Mouse (Mus musculus) lung, embryonic 16.5 days (tissue): ENCODE measurements around the gene Dxo. TPM values are rescaled to one million over a fixed set of nuclear protein-coding genes. Genes with fewer than 3 reads are reported as not detected.
"Not testable (repeated sequence)": the region's sequence is repeated elsewhere in the genome, so short reads cannot be mapped to it uniquely, and the experiment has no call there.

Experiments used
- ATAC-seq: fragments of 200-750 bp; cut with Nextera tagmentation; 2 replicates; pipeline ENCODE4 v1.8.0; 2017; ENCODE audit warnings: low read depth, mild to moderate bottlenecking, moderate library complexity
- H3K27ac ChIP-seq: fragments of 300-500 bp; sonication (generic); 2 replicates; pipeline ENCODE4 v1.5.1; 2014; ENCODE audit warnings: mild to moderate bottlenecking, control low read depth, low read length
- H3K27me3 ChIP-seq: fragments of 300-500 bp; sonication (generic); 2 replicates; pipeline ENCODE4 v1.6.1; 2014; ENCODE audit warnings: low read depth, low read length, mixed read lengths; ENCODE audit not compliant: control insufficient read depth, insufficient read depth
- H3K36me3 ChIP-seq: fragments of 300-500 bp; sonication (generic); 2 replicates; pipeline ENCODE4 v1.6.1; 2014; ENCODE audit warnings: low read length; ENCODE audit not compliant: control insufficient read depth, insufficient read depth
- H3K4me1 ChIP-seq: fragments of 300-500 bp; sonication (generic); replicated peaks from 2 replicates; pipeline ENCODE4 v1.6.1; 2014; ENCODE audit warnings: low read length, mixed read lengths; ENCODE audit not compliant: control insufficient read depth, insufficient read depth
- H3K4me2 ChIP-seq: fragments of 300-500 bp; sonication (generic); 2 replicates; pipeline ENCODE4 v1.6.1; 2014; ENCODE audit warnings: low read depth, low read length, control low read depth
- H3K4me3 ChIP-seq: fragments of 300-500 bp; sonication (generic); 2 replicates; pipeline ENCODE4 v1.5.1; 2014; ENCODE audit warnings: mild to moderate bottlenecking, low read length, control low read depth
- H3K9ac ChIP-seq: fragments of 300-500 bp; sonication (generic); 2 replicates; pipeline ENCODE4 v1.6.1; 2014; ENCODE audit warnings: low read length, control low read depth
- H3K9me3 ChIP-seq: fragments of 300-500 bp; sonication (generic); 2 replicates; pipeline ENCODE4 v1.6.1; 2016; ENCODE audit warnings: low read length; ENCODE audit not compliant: control insufficient read depth
- WGBS: fragments of 180-500 bp; shearing (Covaris S2); extraction: QIAGEN DNeasy Blood & Tissue Kit; methylation state at CpG from one replicate; pipeline ENCODE4 v1.1.7; 2014; 5-methylcytosine and 5-hydroxymethylcytosine counted together
- polyA plus RNA-seq: library from polyadenylated mRNA; unstranded; fragments of >200 nt; fragmentation: Nextera tagmentation; extraction: Ambion mirVana; gene quantifications from 2 replicates; pipeline ENCODE4 v1.2.1, GENCODE M21; 2015

Gene Dxo
- polyA plus RNA-seq, 1 experiment from 2014 or later: 65.0 TPM

DNA sequence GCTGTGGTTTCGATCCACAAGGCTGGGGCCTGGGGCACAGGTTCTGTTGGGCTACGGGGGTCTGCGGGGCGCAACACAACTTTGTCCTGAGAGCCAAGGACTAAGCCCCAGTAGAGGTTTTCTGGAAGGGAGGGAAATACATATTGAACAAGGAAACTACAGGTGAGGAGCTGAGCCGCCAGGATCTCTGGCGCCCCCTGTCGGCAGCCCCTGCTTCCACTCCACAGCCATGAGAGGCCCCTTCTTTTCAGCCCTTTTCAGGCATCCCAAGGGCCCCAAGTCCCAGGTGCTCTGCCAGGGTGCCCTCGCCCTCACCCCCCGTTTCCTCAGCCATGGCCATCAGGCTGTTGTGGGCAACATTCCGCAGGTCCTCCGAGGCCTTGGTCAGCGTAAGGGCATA is 23.1 kb upstream of the Dxo start:
- not testable (repeated sequence) for H3K9me3 ChIP-seq, H3K27me3 ChIP-seq, H3K4me1 ChIP-seq, H3K4me3 ChIP-seq, H3K36me3 ChIP-seq, H3K4me2 ChIP-seq, ATAC-seq, H3K27ac ChIP-seq, H3K9ac ChIP-seq
- 57% methylated on average over 12 of the region's 12 CpGs for WGBS

DNA sequence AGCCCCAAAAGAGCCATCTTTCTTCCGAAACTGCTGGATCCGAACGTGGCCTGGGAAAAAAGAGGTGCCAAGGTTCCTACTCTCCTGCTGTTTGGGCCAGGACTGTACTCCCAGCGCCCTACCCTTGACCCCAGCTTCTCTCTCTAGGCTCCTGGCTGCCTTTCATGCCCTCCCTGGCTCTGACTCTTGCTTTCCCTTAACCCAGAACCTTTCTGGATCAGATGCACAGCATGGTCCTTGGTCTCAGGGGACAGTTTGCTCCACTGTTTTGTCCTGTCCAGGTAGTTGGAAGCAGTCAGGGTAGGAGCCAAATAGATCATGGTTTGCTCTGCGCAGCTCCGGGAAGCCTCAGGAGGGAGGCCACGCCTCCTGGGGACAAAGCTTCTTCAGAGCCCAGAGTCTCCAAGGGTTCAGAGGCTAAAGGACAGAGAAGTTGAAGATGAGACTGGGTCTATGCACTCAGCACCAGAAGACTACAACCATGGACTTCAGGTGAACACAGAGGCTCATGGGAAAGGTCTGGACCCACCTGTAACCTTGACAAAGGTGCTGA is 21.9 kb upstream of the Dxo start:
- Histone ChIP-seq H3K36me3 (no peaks in the 10 kb centered on the region), H3K27ac (no peak overlapping the region), H3K9ac (no peak overlapping the region), H3K4me3 (no peak overlapping the region), H3K27me3 (no peaks in the 10 kb centered on the region), H3K4me2 (no peak overlapping the region), H3K9me3 (no peaks in the 10 kb centered on the region), H3K4me1 (no peaks in the 10 kb centered on the region)
- 78% methylated on average over 7 of the region's 7 CpGs for WGBS
- ATAC-seq: no peak

DNA sequence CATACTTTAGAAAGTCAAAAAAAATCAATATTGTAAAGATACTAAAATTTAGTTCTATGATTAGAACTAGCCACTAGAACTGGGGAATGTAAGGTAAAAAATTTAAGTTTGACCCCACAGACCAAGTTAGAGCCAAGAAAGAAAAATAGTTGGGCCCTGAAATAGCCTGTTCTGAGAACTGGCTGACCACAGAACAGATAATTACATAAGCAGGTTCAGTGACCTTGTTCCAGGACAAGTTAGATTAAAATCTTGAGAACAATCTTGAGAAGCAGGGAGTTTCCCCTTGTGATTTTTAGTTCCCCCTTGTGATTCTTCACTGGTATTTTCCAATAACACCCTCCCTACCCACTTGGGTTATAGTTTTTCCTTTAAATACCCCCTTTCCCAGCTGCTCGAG is 6.0 kb upstream of the Dxo start:
- ATAC-seq, H3K27me3 ChIP-seq, H3K4me2 ChIP-seq, H3K4me1 ChIP-seq, H3K27ac ChIP-seq, H3K9me3 ChIP-seq, H3K9ac ChIP-seq, H3K4me3 ChIP-seq: not testable (repeated sequence)
- H3K36me3 ChIP-seq: peaks cover 20% of the 10 kb centered on the region
- WGBS: 85% methylated on average over 1 of the region's 1 CpGs

DNA sequence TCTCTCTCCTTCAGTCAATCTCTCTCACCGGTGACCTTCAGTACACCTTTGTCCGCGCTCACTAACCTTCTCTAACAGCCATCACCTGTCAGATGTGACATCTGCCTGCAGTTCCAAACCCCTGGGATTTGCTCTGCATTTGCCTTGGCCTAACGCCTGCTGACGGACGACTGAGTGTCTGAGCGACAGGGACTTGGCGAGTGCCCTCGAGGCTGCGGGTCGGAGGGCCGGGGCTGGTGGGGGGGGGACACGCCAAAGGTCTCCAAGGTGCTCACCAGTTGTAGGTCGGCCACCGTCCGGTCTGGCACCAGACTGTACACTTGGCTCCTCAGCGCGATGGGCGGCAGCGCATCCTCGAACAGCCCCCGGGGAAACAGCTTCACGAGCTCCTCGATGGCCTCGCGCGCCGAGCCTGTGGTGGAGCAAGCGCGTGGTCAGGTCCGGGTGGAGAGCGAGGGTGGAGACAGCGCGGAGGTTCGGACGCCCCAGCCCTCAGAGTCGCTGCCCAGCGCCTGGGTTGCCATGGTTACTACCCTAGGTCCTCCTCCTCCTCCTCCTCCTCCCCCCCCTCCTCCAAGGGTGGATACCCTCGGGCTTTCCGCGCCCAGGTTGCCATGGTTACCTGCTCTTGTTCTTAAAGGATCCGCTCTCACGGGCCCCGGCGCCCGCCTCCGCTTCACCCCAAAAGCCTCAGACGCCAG is 514 bp upstream of the Dxo start:
- no peaks in the 10 kb centered on the region for H3K9me3 ChIP-seq
- no peaks in the 10 kb centered on the region for H3K27me3 ChIP-seq
- peak overlapping the region; percentile 82 for H3K4me3 ChIP-seq
- peaks cover 15% of the 10 kb centered on the region for H3K4me1 ChIP-seq
- H3K27ac ChIP-seq: peak overlapping the region; percentile 60
- WGBS: 4% methylated on average over 48 of the region's 48 CpGs
- H3K36me3 ChIP-seq: peaks cover 24% of the 10 kb centered on the region
- peak overlapping the region; percentile 96 for H3K4me2 ChIP-seq
- peak; percentile 82 for ATAC-seq
- H3K9ac ChIP-seq: peak overlapping the region; percentile 76

DNA sequence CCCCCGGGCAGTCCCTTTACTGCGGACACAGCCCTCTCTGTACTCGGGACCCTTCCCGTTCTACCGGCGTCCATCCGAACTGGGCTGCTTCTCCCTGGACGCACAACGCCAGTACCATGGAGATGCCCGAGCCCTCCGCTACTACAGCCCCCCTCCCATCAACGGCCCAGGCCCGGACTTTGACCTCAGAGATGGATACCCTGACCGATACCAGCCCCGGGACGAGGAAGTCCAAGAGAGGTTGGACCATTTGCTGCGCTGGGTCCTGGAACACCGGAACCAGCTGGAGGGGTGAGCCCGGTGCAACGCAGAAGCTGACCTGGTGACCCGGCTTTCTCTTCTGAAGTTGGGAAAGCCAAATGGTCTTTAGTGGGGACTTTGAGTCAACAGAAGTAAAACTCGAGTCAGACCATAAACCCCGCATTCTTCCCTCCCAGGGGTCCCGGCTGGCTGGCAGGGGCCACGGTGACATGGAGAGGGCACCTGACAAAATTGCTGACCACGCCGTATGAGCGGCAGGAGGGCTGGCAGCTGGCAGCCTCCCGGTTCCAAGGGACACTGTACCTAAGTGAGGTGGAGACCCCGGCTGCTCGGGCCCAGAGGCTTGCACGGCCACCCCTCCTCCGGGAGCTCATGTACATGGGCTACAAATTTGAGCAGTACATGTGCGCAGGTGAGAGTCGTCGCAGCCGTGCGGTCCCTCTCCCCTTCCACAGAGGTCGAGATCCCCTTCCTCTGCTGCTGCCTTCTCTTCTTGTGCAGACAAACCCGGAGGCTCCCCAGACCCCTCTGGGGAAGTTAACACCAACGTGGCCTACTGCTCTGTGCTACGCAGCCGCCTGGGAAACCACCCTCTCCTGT is 875 bp downstream of the Dxo start:
- ATAC-seq: peak; percentile 28; the same call in 1 of the 2 replicates
- 33% methylated on average over 43 of the region's 43 CpGs for WGBS
- H3K27me3 ChIP-seq: no peaks in the 10 kb centered on the region

DNA sequence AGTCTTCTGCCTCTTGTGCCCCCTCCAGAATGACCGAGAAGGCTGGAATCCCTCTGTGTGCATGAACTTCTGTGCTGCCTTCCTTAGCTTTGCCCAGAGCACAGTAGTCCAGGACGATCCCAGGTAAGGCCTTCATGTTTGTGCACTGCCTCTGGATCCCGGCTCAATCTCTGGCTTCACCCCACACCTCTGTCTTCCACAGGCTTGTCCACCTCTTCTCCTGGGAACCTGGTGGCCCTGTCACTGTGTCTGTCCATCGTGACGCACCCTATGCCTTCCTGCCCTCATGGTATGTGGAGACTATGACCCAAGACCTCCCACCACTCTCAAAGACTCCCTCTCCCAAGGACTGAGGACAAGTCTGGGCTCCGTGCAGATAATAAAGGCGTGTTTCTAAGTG is 2.0 kb downstream of the Dxo start:
- H3K27me3 ChIP-seq: no peaks in the 10 kb centered on the region
- H3K9ac ChIP-seq: no peak overlapping the region
- peaks cover 29% of the 10 kb centered on the region for H3K36me3 ChIP-seq
- H3K27ac ChIP-seq: no peak overlapping the region
- peaks cover 15% of the 10 kb centered on the region for H3K4me1 ChIP-seq
- no peak overlapping the region for H3K4me3 ChIP-seq
- no peak overlapping the region for H3K4me2 ChIP-seq
- no peaks in the 10 kb centered on the region for H3K9me3 ChIP-seq
- WGBS: 85% methylated on average over 7 of the region's 7 CpGs
- no peak for ATAC-seq

More for the DNA sequence above, 875 bp downstream of the Dxo start:
- Histone ChIP-seq H3K4me1 (peaks cover 15% of the 10 kb centered on the region), H3K4me3 (peak overlapping the region; percentile 82), H3K36me3 (peaks cover 22% of the 10 kb centered on the region), H3K9ac (peak overlapping the region; percentile 81), H3K9me3 (no peaks in the 10 kb centered on the region), H3K4me2 (peak overlapping the region; percentile 92), H3K27ac (peak overlapping the region; percentile 70; the same call in 1 of the 2 replicates)

DNA sequence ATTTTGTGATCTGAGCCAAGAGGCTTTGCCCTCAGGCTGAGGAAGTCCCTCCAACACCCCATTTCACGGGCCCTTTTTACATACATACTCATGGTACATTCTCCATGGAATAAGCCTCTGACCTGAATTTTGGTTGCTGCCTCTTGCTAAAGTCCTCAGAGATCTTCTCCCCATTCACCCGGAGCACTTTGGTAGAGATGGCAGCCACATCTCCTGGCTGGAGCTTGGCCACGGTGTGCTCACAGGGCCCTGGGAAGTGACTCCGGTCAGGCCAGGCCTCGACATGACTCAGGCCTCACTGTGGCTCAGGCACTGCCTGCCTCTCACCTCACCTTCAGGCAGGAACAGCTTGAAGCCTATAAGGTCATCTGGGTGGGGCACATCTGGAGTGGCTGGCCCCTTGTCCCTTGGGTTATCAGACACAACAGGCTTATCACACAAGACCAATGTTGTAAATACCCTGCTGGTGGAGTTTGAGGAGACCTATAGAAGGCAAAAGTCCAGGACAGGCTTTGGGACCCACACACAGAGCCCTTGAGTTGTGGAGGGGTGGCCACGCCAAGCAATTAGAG is 4.0 kb downstream of the Dxo start:
- H3K4me1 ChIP-seq: peaks cover 13% of the 10 kb centered on the region
- no peaks in the 10 kb centered on the region for H3K9me3 ChIP-seq
- WGBS: 81% methylated on average over 6 of the region's 6 CpGs
- H3K9ac ChIP-seq: no peak overlapping the region
- H3K27ac ChIP-seq: no peak overlapping the region
- H3K27me3 ChIP-seq: no peaks in the 10 kb centered on the region
- H3K4me3 ChIP-seq: no peak overlapping the region
- ATAC-seq: no peak
- peaks cover 35% of the 10 kb centered on the region for H3K36me3 ChIP-seq
- no peak overlapping the region for H3K4me2 ChIP-seq

DNA sequence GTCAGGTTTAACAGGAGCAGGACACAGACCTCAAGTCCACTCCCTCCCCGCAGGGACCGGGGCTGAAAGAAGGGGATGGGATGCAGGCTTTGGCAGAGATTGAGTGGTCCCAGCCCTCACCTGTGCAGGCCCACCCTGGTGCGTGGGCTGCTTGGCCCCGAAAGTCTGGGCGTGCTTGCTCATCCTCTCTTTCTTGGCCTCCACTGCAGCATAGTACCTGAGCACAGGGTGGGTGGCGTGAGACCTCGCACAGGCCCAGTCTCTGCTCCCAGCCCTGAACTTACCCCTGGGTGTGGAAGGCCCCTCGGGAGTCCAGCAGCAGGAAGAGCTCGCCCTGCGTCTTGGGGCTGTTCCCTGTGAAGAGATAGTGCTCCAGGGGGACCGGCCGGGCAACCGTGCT is 8.1 kb downstream of the Dxo start:
- no peak overlapping the region for H3K4me2 ChIP-seq

DNA sequence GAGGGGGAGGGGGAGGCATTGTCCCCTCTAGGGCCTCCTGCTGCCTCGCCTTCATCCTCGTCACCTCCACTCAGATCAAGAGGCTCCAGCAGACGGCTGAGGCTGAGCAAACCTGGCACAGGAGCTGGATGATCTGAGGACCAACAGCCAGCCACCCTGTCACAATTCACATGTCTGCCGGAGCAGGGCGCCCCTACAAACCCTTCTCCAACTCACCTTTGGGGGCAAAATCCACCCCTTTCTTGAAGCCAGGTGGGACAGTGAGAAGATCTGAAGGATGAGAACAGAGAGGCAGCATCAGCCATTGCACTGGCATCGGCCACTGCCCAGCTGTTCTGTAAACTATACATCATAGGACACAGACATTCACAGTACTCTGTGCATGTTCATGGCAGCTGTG is 10.4 kb downstream of the Dxo start:
- WGBS: 79% methylated on average over 6 of the region's 6 CpGs
- H3K27ac ChIP-seq: no peak overlapping the region
- H3K27me3 ChIP-seq: no peaks in the 10 kb centered on the region
- no peak for ATAC-seq
- H3K9ac ChIP-seq: no peak overlapping the region
- H3K4me2 ChIP-seq: no peak overlapping the region
- no peaks in the 10 kb centered on the region for H3K9me3 ChIP-seq
- H3K36me3 ChIP-seq: peaks cover 25% of the 10 kb centered on the region
- peaks cover 13% of the 10 kb centered on the region for H3K4me1 ChIP-seq
- no peak overlapping the region for H3K4me3 ChIP-seq

More for the DNA sequence above, 8.1 kb downstream of the Dxo start:
- no peak overlapping the region for H3K9ac ChIP-seq
- 94% methylated on average over 13 of the region's 13 CpGs for WGBS
- no peak for ATAC-seq
- no peaks in the 10 kb centered on the region for H3K27me3 ChIP-seq
- H3K27ac ChIP-seq: no peak overlapping the region
- H3K9me3 ChIP-seq: no peaks in the 10 kb centered on the region
- peaks cover 34% of the 10 kb centered on the region for H3K36me3 ChIP-seq
- no peak overlapping the region for H3K4me3 ChIP-seq
- peaks cover 5% of the 10 kb centered on the region for H3K4me1 ChIP-seq
